Mouse (Mus musculus) urinary bladder, postnatal 25 days (tissue): Measurements from ENCODE around the gene Grin3b.

ENCODE experiments used
- DNase-seq: peaks from one replicate; pipeline ENCODE4 v3.0.0; 2022; ENCODE audit warnings: low spot score

The Grin3b gene

GRCm38 (mm10) chr10:79966886-79967400, 3.6 kb upstream of the Grin3b start:
- no peak for DNase-seq

- no peak for DNase-seq
Measured at GRCm38 (mm10) chr10:79968181-79968580, 2.3 kb upstream of the Grin3b start.

- no peak for DNase-seq
Measured at GRCm38 (mm10) chr10:79969124-79969568, 1.4 kb upstream of the Grin3b start.

- no peak for DNase-seq
Measured at GRCm38 (mm10) chr10:79971183-79971497, 625 bp downstream of the Grin3b start.

- no peak for DNase-seq
Measured at GRCm38 (mm10) chr10:79972831-79973230, 2.3 kb downstream of the Grin3b start.

- no peak for DNase-seq
Measured at GRCm38 (mm10) chr10:79974087-79974486, 3.6 kb downstream of the Grin3b start.

GRCm38 (mm10) chr10:79974668-79975067, 4.2 kb downstream of the Grin3b start:
- no peak for DNase-seq

- no peak for DNase-seq
Measured at GRCm38 (mm10) chr10:79976071-79976721, 5.7 kb downstream of the Grin3b start.

GRCm38 (mm10) chr10:79976722-79977107, 6.2 kb downstream of the Grin3b start:
- no peak for DNase-seq

GRCm38 (mm10) chr10:79977324-79977723, 6.8 kb downstream of the Grin3b start:
- DNase-seq, result no peak

- DNase-seq, result no peak
Measured at GRCm38 (mm10) chr10:79978061-79978460, 7.5 kb downstream of the Grin3b start.

GRCm38 (mm10) chr10:79979401-79980155, 9.1 kb downstream of the Grin3b start:
- DNase-seq, result no peak

- no peak for DNase-seq
Measured at GRCm38 (mm10) chr10:79983205-79983604, 12.7 kb downstream of the Grin3b start.

GRCm38 (mm10) chr10:79983670-79984069, 13.2 kb downstream of the Grin3b start:
- DNase-seq, result peak; percentile 57

- DNase-seq, result peak; percentile 80
Measured at GRCm38 (mm10) chr10:79984195-79984816, 13.8 kb downstream of the Grin3b start, which contains the start of gene Tmem259. Gene Tmem259 (minus strand): TSS chr10:79984330.

GRCm38 (mm10) chr10:79984871-79985270, 14.4 kb downstream of the Grin3b start:
- peak; percentile 80 for DNase-seq

GRCm38 (mm10) chr10:79985334-79986231, 15.1 kb downstream of the Grin3b start:
- peak; percentile 38 for DNase-seq

GRCm38 (mm10) chr10:79986232-79986878, 15.8 kb downstream of the Grin3b start:
- peak; percentile 54 for DNase-seq

- DNase-seq, result peak; percentile 84
Measured at GRCm38 (mm10) chr10:79986963-79987362, 16.4 kb downstream of the Grin3b start.

- DNase-seq, result no peak
Measured at GRCm38 (mm10) chr10:79987771-79988505, 17.4 kb downstream of the Grin3b start.
